Mouse (Mus musculus): ENCODE measurements around the gene Thbs4. TPM values are rescaled to one million over a fixed set of nuclear protein-coding genes. Genes with fewer than 3 reads are reported as not detected.

Gene Thbs4
- polyA plus RNA-seq, 1 experiment, result not detected

GRCm38 (mm10) chr13:92759096-92759495 is 35.5 kb downstream of the Thbs4 start:
- Histone ChIP-seq H3K79me2 (ENCODE audit: control insufficient read depth, insufficient read depth) (no peaks in the 10 kb centered on the region), H3K79me3 (ENCODE audit: low read depth) (no peaks in the 10 kb centered on the region), H3ac (ENCODE audit: control insufficient read depth, insufficient read length, low read depth) (no peak overlapping the region), H3K27me3 (ENCODE audit: control insufficient read depth, insufficient read depth, insufficient read length) (peaks cover 4% of the 10 kb centered on the region), H3K4me3 (ENCODE audit: insufficient read depth, poor library complexity, severe bottlenecking) (no peak overlapping the region), H3K36me3 (ENCODE audit: control insufficient read depth, insufficient read depth) (no peaks in the 10 kb centered on the region)
- TF ChIP-seq CEBPB (IDR thresholded peaks at IDR 0.05; ENCODE audit: low read depth), result no peak
- TF ChIP-seq MYOG (IDR thresholded peaks at IDR 0.05; ENCODE audit: control insufficient read depth, extremely low read depth, insufficient read length), result no peak
- no peak for TF ChIP-seq CTCF (IDR thresholded peaks at IDR 0.05; ENCODE audit: control insufficient read depth, insufficient read depth, insufficient read length)
- TF ChIP-seq MYOD1 (IDR thresholded peaks at IDR 0.05; ENCODE audit: control insufficient read depth, insufficient read length, low read depth), result no peak
- TF ChIP-seq MAX (IDR thresholded peaks at IDR 0.05), result no peak
- TF ChIP-seq USF1 (IDR thresholded peaks at IDR 0.05; ENCODE audit: low read depth), result no peak
- TF ChIP-seq FOSL1 (IDR thresholded peaks at IDR 0.05; ENCODE audit: insufficient read depth, low read length, poor library complexity, severe bottlenecking), result no peak

- TF ChIP-seq FOSL1 (IDR thresholded peaks at IDR 0.05; ENCODE audit: insufficient read depth, low read length, poor library complexity, severe bottlenecking), result no peak
- Histone ChIP-seq H3K4me3 (ENCODE audit: insufficient read depth, poor library complexity, severe bottlenecking) (no peak overlapping the region), H3K79me3 (ENCODE audit: low read depth) (no peaks in the 10 kb centered on the region), H3K36me3 (ENCODE audit: control insufficient read depth, insufficient read depth) (no peaks in the 10 kb centered on the region), H3K79me2 (ENCODE audit: control insufficient read depth, insufficient read depth) (no peaks in the 10 kb centered on the region), H3ac (ENCODE audit: control insufficient read depth, insufficient read length, low read depth) (no peak overlapping the region), H3K27me3 (ENCODE audit: control insufficient read depth, insufficient read depth, insufficient read length) (peaks cover 3% of the 10 kb centered on the region)
Observed at GRCm38 (mm10) chr13:92757972-92758585, 36.5 kb downstream of the Thbs4 start.

- H3K79me2 ChIP-seq (ENCODE audit: control insufficient read depth, insufficient read depth), result no peaks in the 10 kb centered on the region
- H3K4me3 ChIP-seq (ENCODE audit: insufficient read depth, poor library complexity, severe bottlenecking), result no peak overlapping the region
- TF ChIP-seq MYOG (IDR thresholded peaks at IDR 0.05; ENCODE audit: control insufficient read depth, extremely low read depth, insufficient read length) (no peak), MAX (IDR thresholded peaks at IDR 0.05) (no peak), USF1 (IDR thresholded peaks at IDR 0.05; ENCODE audit: low read depth) (no peak), CEBPB (IDR thresholded peaks at IDR 0.05; ENCODE audit: low read depth) (no peak), FOSL1 (IDR thresholded peaks at IDR 0.05; ENCODE audit: insufficient read depth, low read length, poor library complexity, severe bottlenecking) (no peak), CTCF (IDR thresholded peaks at IDR 0.05; ENCODE audit: control insufficient read depth, insufficient read depth, insufficient read length) (no peak), MYOD1 (IDR thresholded peaks at IDR 0.05; ENCODE audit: control insufficient read depth, insufficient read length, low read depth) (no peak)
- H3K36me3 ChIP-seq (ENCODE audit: control insufficient read depth, insufficient read depth), result no peaks in the 10 kb centered on the region
- H3K27me3 ChIP-seq (ENCODE audit: control insufficient read depth, insufficient read depth, insufficient read length), result no peaks in the 10 kb centered on the region
- H3ac ChIP-seq (ENCODE audit: control insufficient read depth, insufficient read length, low read depth), result no peak overlapping the region
- no peaks in the 10 kb centered on the region for H3K79me3 ChIP-seq (ENCODE audit: low read depth)
Observed at GRCm38 (mm10) chr13:92755036-92755435, 39.6 kb downstream of the Thbs4 start.

GRCm38 (mm10) chr13:92753676-92754075 is 40.9 kb downstream of the Thbs4 start:
- Histone ChIP-seq H3K4me3 (ENCODE audit: insufficient read depth, poor library complexity, severe bottlenecking) (no peak overlapping the region), H3K79me2 (ENCODE audit: control insufficient read depth, insufficient read depth) (no peaks in the 10 kb centered on the region)

GRCm38 (mm10) chr13:92751726-92752565 is 42.7 kb downstream of the Thbs4 start:
- no peaks in the 10 kb centered on the region for H3K79me3 ChIP-seq (ENCODE audit: low read depth)
- H3K27me3 ChIP-seq (ENCODE audit: control insufficient read depth, insufficient read depth, insufficient read length), result no peaks in the 10 kb centered on the region
- no peaks in the 10 kb centered on the region for H3K36me3 ChIP-seq (ENCODE audit: control insufficient read depth, insufficient read depth)
- no peak overlapping the region for H3ac ChIP-seq (ENCODE audit: control insufficient read depth, insufficient read length, low read depth)
- no peaks in the 10 kb centered on the region for H3K79me2 ChIP-seq (ENCODE audit: control insufficient read depth, insufficient read depth)
- H3K4me3 ChIP-seq (ENCODE audit: insufficient read depth, poor library complexity, severe bottlenecking), result no peak overlapping the region
- TF ChIP-seq MYOD1 (IDR thresholded peaks at IDR 0.05; ENCODE audit: control insufficient read depth, insufficient read length, low read depth) (no peak), CTCF (IDR thresholded peaks at IDR 0.05; ENCODE audit: control insufficient read depth, insufficient read depth, insufficient read length) (peak; percentile 61)

More at GRCm38 (mm10) chr13:92753676-92754075, 40.9 kb downstream of the Thbs4 start:
- Histone ChIP-seq H3K27me3 (ENCODE audit: control insufficient read depth, insufficient read depth, insufficient read length) (no peaks in the 10 kb centered on the region), H3ac (ENCODE audit: control insufficient read depth, insufficient read length, low read depth) (no peak overlapping the region), H3K36me3 (ENCODE audit: control insufficient read depth, insufficient read depth) (no peaks in the 10 kb centered on the region), H3K79me3 (ENCODE audit: low read depth) (no peaks in the 10 kb centered on the region)
- no peak for TF ChIP-seq USF1 (IDR thresholded peaks at IDR 0.05; ENCODE audit: low read depth)
- TF ChIP-seq MAX (IDR thresholded peaks at IDR 0.05), result no peak
- no peak for TF ChIP-seq MYOD1 (IDR thresholded peaks at IDR 0.05; ENCODE audit: control insufficient read depth, insufficient read length, low read depth)
- TF ChIP-seq MYOG (IDR thresholded peaks at IDR 0.05; ENCODE audit: control insufficient read depth, extremely low read depth, insufficient read length), result no peak
- TF ChIP-seq CEBPB (IDR thresholded peaks at IDR 0.05; ENCODE audit: low read depth), result no peak
- TF ChIP-seq FOSL1 (IDR thresholded peaks at IDR 0.05; ENCODE audit: insufficient read depth, low read length, poor library complexity, severe bottlenecking), result no peak
- TF ChIP-seq CTCF (IDR thresholded peaks at IDR 0.05; ENCODE audit: control insufficient read depth, insufficient read depth, insufficient read length), result no peak

Measured in C2C12 (cell line).